Mouse (Mus musculus) kidney, postnatal 36 days (tissue): ENCODE data around the gene As3mt.

Source experiments
- DNase-seq, 2 experiments: peaks; one replicate each; pipeline ENCODE4 v3.0.0; 2021 to 2022; ENCODE audit warnings: mixed read lengths in 2 of 2

Gene As3mt

GRCm38 (mm10) chr19:46707296-46708151, at the start of gene As3mt:
TSS of gene As3mt (plus strand) at chr19:46707458.
- DNase-seq, result peak; percentile 88 to 94

- no peak for DNase-seq
Measured at GRCm38 (mm10) chr19:46658348-46658747, 48.9 kb upstream of the As3mt start.

GRCm38 (mm10) chr19:46658851-46659250, 48.4 kb upstream of the As3mt start:
- peak in 1 of 2 experiments; percentile 48 for DNase-seq

- DNase-seq, result no peak
Measured at GRCm38 (mm10) chr19:46661511-46661910, 45.7 kb upstream of the As3mt start.

GRCm38 (mm10) chr19:46662214-46662613, 45.0 kb upstream of the As3mt start:
- no peak for DNase-seq

GRCm38 (mm10) chr19:46662784-46663183, 44.5 kb upstream of the As3mt start:
- DNase-seq, result no peak

GRCm38 (mm10) chr19:46665474-46665873, 41.8 kb upstream of the As3mt start:
- DNase-seq, result no peak

- no peak for DNase-seq
Measured at GRCm38 (mm10) chr19:46667300-46667699, 40.0 kb upstream of the As3mt start.

GRCm38 (mm10) chr19:46668263-46668662, 39.0 kb upstream of the As3mt start:
- no peak for DNase-seq

- no peak for DNase-seq
Measured at GRCm38 (mm10) chr19:46669802-46670201, 37.5 kb upstream of the As3mt start.

- peak; percentile 44 to 84 for DNase-seq
Measured at GRCm38 (mm10) chr19:46670691-46671090, 36.6 kb upstream of the As3mt start.

- DNase-seq, result no peak
Measured at GRCm38 (mm10) chr19:46672766-46673418, 34.4 kb upstream of the As3mt start, which contains the start of gene Cyp17a1. TSS of gene Cyp17a1 (minus strand) at chr19:46673172.

GRCm38 (mm10) chr19:46675641-46676040, 31.6 kb upstream of the As3mt start:
- no peak for DNase-seq

- no peak for DNase-seq
Measured at GRCm38 (mm10) chr19:46679720-46680383, 27.4 kb upstream of the As3mt start.

GRCm38 (mm10) chr19:46689460-46690372, 17.5 kb upstream of the As3mt start, which contains the start of gene Borcs7:
TSS of gene Borcs7 (plus strand) at chr19:46689906.
- DNase-seq, result peak; percentile 88 to 94

- DNase-seq, result no peak
Measured at GRCm38 (mm10) chr19:46690387-46690786, 16.9 kb upstream of the As3mt start.

GRCm38 (mm10) chr19:46691078-46691477, 16.2 kb upstream of the As3mt start:
- DNase-seq, result no peak

- DNase-seq, result no peak
Measured at GRCm38 (mm10) chr19:46693146-46693545, 14.1 kb upstream of the As3mt start.

GRCm38 (mm10) chr19:46696482-46696881, 10.8 kb upstream of the As3mt start:
- DNase-seq, result no peak

GRCm38 (mm10) chr19:46696943-46697342, 10.3 kb upstream of the As3mt start:
- DNase-seq, result no peak

GRCm38 (mm10) chr19:46697840-46698517, 9.3 kb upstream of the As3mt start:
- no peak for DNase-seq
